In the genomic region with DNA sequence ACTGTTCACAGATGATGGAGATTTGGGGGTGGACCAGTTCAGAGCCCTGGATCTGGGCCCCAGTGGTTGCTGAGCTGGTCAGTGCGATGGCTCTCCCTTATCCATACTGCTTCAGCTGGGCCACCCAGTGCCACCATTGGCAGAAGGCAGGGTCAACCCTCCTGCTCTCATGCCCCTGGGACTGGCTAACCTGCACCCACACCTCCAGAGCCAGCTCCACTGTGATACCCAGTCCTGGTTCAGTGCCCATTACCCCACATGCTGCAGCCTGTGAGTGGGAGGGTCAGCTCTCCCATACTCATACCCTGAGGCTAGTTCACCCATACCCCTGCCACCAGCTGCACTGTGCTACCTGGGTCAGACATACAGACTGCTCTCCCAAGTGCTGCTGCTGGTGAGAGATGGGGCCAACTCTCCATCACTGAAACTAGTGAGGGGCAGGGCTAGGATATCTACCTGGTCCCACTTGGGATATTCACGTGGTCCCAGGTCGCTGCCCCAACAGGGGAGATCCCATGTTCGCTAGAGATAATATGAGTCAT, we compare ENCODE assay signal across 32 mouse cellular contexts. TPM values are rescaled to one million over a fixed set of nuclear protein-coding genes. Genes with fewer than 3 reads are reported as not detected.
A peak's percentile ranks its signal among the peaks of the same experiment; 100 is the strongest.
DNase-seq lines count a peak whose midpoint lies in the region; ATAC-seq and TF ChIP-seq lines count a peak whose summit lies in the region.
"Had no signal": no experiment of that assay in that cellular context is flagged by ENCODE, and none has a peak within 500 bp of the region (broad histone marks: within the 10 kb centered on the region; RNA-seq: fewer than 3 reads in every experiment).

No protein-coding gene starts in this region.

- 0 out of 2 replicates have a peak, but pooled peaks have one; percentile 23 for ATAC-seq in kidney, postnatal 0 days (replicated peaks; ENCODE audit: low FRiP score, low read depth)
- ATAC-seq in midbrain, embryonic 11.5 days (ENCODE audit: low FRiP score), result 0 out of 2 replicates have a peak, but pooled peaks have one; percentile 27
- no peak for ATAC-seq in midbrain, embryonic 16.5 days
- ATAC-seq: forebrain, embryonic 13.5 days; hindbrain, embryonic 16.5 days; intestine, embryonic 15.5 days; Patski had no signal

- DNase-seq in gastrocnemius, adult 2 months, result no peak
- no peak for DNase-seq in gastrocnemius, postnatal 25 days
- DNase-seq in kidney, postnatal 0 days (ENCODE audit: low spot score), result no peak
- DNase-seq in kidney, adult 18-20 months, result no peak
- DNase-seq in midbrain, embryonic 11.5 days (ENCODE audit: low spot score, missing footprints), result peak; percentile 39
- DNase-seq in layer of hippocampus, adult 18-20 months (ENCODE audit: low spot score in 2 of 2), result no peak
- DNase-seq in layer of hippocampus, postnatal 25 days (ENCODE audit: extremely low spot score in 1 of 2, low spot score in 1 of 2), result no peak
- DNase-seq: adrenal gland, postnatal 10 days; cerebellum, adult 8-10 months; cerebellum, postnatal 25 days; gastrocnemius, postnatal 36 days; kidney, adult 9 months; layer of hippocampus, adult 9-11 months; lung, postnatal 10 days; right cerebral cortex, adult 18-20 months; spleen, adult 18-20 months; thymus, adult 18-20 months; thymus, postnatal 25 days had no signal

- H3K4me3 ChIP-seq in gastrocnemius, adult 2 months, result no peak overlapping the region
- no peak overlapping the region for H3K4me3 ChIP-seq in kidney, postnatal 0 days (replicated peaks; ENCODE audit: low read depth, low read length)
- no peak overlapping the region for H3K4me3 ChIP-seq in midbrain, embryonic 11.5 days (ENCODE audit: low read depth, low read length)
- no peak overlapping the region for H3K4me3 ChIP-seq in midbrain, embryonic 16.5 days (ENCODE audit: low read depth, low read length)
- H3K4me3 ChIP-seq: embryonic facial prominence, embryonic 13.5 days; erythroblast, embryonic 14.5 days; forebrain, embryonic 13.5 days; heart, adult 2 months; intestine, embryonic 15.5 days; left cerebral cortex, adult 2 months; midbrain, embryonic 10.5 days; myocyte; neural tube, embryonic 12.5 days had no signal

- H3K4me2 ChIP-seq in kidney, postnatal 0 days (ENCODE audit: low read length), result no peak overlapping the region
- no peak overlapping the region for H3K4me2 ChIP-seq in midbrain, embryonic 11.5 days
- no peak overlapping the region for H3K4me2 ChIP-seq in midbrain, embryonic 16.5 days (ENCODE audit: low read length)
- H3K4me2 ChIP-seq: embryonic facial prominence, embryonic 13.5 days; forebrain, embryonic 13.5 days; intestine, embryonic 15.5 days; neural tube, embryonic 12.5 days had no signal

- no peak for TF ChIP-seq CTCF in gastrocnemius, adult 2 months (IDR thresholded peaks at IDR 0.05)
- no peak for TF ChIP-seq CTCF in kidney, postnatal 0 days (IDR thresholded peaks at IDR 0.05; ENCODE audit: low read depth)

- H3K36me3 ChIP-seq in kidney, postnatal 0 days (ENCODE audit: insufficient read depth, low read length), result no peaks in the 10 kb centered on the region
- no peaks in the 10 kb centered on the region for H3K36me3 ChIP-seq in midbrain, embryonic 11.5 days (ENCODE audit: control insufficient read depth, insufficient read depth, low read length)
- no peaks in the 10 kb centered on the region for H3K36me3 ChIP-seq in midbrain, embryonic 16.5 days (ENCODE audit: control insufficient read depth, insufficient read depth, low read length)
- H3K36me3 ChIP-seq: embryonic facial prominence, embryonic 13.5 days; intestine, embryonic 15.5 days; midbrain, embryonic 10.5 days; neural tube, embryonic 12.5 days had no signal

- H3K4me1 ChIP-seq in kidney, postnatal 0 days (replicated peaks; ENCODE audit: insufficient read depth, low read length), result peaks cover 11% of the 10 kb centered on the region
- H3K4me1 ChIP-seq in midbrain, embryonic 11.5 days (ENCODE audit: control insufficient read depth, insufficient read depth, low read length), result peaks cover 3% of the 10 kb centered on the region; the same call in 1 of the 2 replicates
- no peaks in the 10 kb centered on the region; the same call in 1 of the 2 replicates for H3K4me1 ChIP-seq in midbrain, embryonic 16.5 days (ENCODE audit: control insufficient read depth, insufficient read depth, low read length)

- H3K9ac ChIP-seq in kidney, postnatal 0 days (ENCODE audit: low read depth, low read length), result no peak overlapping the region
- no peak overlapping the region for H3K9ac ChIP-seq in midbrain, embryonic 11.5 days (ENCODE audit: low read length)
- H3K9ac ChIP-seq in midbrain, embryonic 16.5 days (ENCODE audit: low read depth, low read length), result no peak overlapping the region
- H3K9ac ChIP-seq: embryonic facial prominence, embryonic 13.5 days; forebrain, embryonic 13.5 days; intestine, embryonic 15.5 days; neural tube, embryonic 12.5 days had no signal

- H3K9me3 ChIP-seq in kidney, postnatal 0 days (replicated peaks; ENCODE audit: low read length), result no peaks in the 10 kb centered on the region
- no peaks in the 10 kb centered on the region for H3K9me3 ChIP-seq in midbrain, embryonic 11.5 days (ENCODE audit: control insufficient read depth, low read length)
- H3K9me3 ChIP-seq in midbrain, embryonic 16.5 days (replicated peaks; ENCODE audit: control insufficient read depth, low read length, poor library complexity, severe bottlenecking), result no peaks in the 10 kb centered on the region
- H3K9me3 ChIP-seq: embryonic facial prominence, embryonic 13.5 days; forebrain, embryonic 13.5 days; intestine, embryonic 15.5 days; midbrain, embryonic 10.5 days; neural tube, embryonic 12.5 days had no signal

- WGBS in kidney, postnatal 0 days, result 91% methylated on average over 4 of the region's 4 CpGs
- WGBS in midbrain, embryonic 11.5 days, result 93% methylated on average over 4 of the region's 4 CpGs
- 94% methylated on average over 4 of the region's 4 CpGs for WGBS in midbrain, embryonic 16.5 days

- H3K27ac ChIP-seq in gastrocnemius, adult 2 months, result peak overlapping the region; percentile 97
- H3K27ac ChIP-seq in kidney, postnatal 0 days, result no peak overlapping the region
- H3K27ac ChIP-seq in midbrain, embryonic 11.5 days (ENCODE audit: low read depth, low read length), result no peak overlapping the region
- no peak overlapping the region for H3K27ac ChIP-seq in midbrain, embryonic 16.5 days (ENCODE audit: low read length)
- H3K27ac ChIP-seq: embryonic facial prominence, embryonic 13.5 days; forebrain, embryonic 13.5 days; heart, adult 2 months; intestine, embryonic 15.5 days; left cerebral cortex, adult 2 months; macrophage; midbrain, embryonic 10.5 days; neural tube, embryonic 12.5 days; stomach, postnatal 0 days had no signal

- H3K27me3 ChIP-seq in kidney, postnatal 0 days (ENCODE audit: insufficient read depth, low read length), result no peaks in the 10 kb centered on the region
- H3K27me3 ChIP-seq in midbrain, embryonic 11.5 days (ENCODE audit: control insufficient read depth, insufficient read depth, low read length), result no peaks in the 10 kb centered on the region
- no peaks in the 10 kb centered on the region for H3K27me3 ChIP-seq in midbrain, embryonic 16.5 days (ENCODE audit: control insufficient read depth, insufficient read depth, low read depth, low read length)
- H3K27me3 ChIP-seq: embryonic facial prominence, embryonic 13.5 days; forebrain, embryonic 13.5 days; intestine, embryonic 15.5 days; neural tube, embryonic 12.5 days; Patski had no signal

- intact Hi-C loops in gastrocnemius, adult 2 months (cut with DNase I), result no loop called here

RNA-seq across cellular contexts. Expression of gene Myl12a, which starts 14.8 kb away (rescaled TPM):
- total RNA-seq in gastrocnemius, adult 2 months (2021), result 100 to 1,000 TPM; 301 to 553 TPM
- total RNA-seq in gastrocnemius, postnatal 25 days (2021), result 100 to 1,000 TPM; 404 to 431 TPM
- polyA plus RNA-seq in kidney, postnatal 0 days (2015; fragmentation: Nextera tagmentation; extraction: Ambion mirVana), result 852 and 897 TPM in 2 replicates
- 375 and 403 TPM in 2 replicates for polyA plus RNA-seq in midbrain, embryonic 11.5 days (2014; fragmentation: Nextera tagmentation; extraction: Ambion mirVana)
- 82.2 and 92.0 TPM in 2 replicates for polyA plus RNA-seq in midbrain, embryonic 16.5 days (2015; fragmentation: Nextera tagmentation; extraction: Ambion mirVana)
- 10 to 100 TPM; 36.0 to 37.1 TPM for total RNA-seq in layer of hippocampus, adult 18-20 months (2021)
- total RNA-seq in layer of hippocampus, postnatal 25 days (2021), result 10 to 100 TPM; 36.2 to 42.4 TPM

RNA-seq across cellular contexts. Expression of gene Myom1, which starts 15.1 kb away (rescaled TPM):
- total RNA-seq in gastrocnemius, adult 2 months (2021), result 1,000 to 10,000 TPM; 1,223 to 1,379 TPM
- total RNA-seq in gastrocnemius, postnatal 25 days (2021), result 1,000 to 10,000 TPM; 1,018 to 1,234 TPM
- 2.8 and 3.0 TPM in 2 replicates for polyA plus RNA-seq in kidney, postnatal 0 days (2015; fragmentation: Nextera tagmentation; extraction: Ambion mirVana)
- polyA plus RNA-seq in midbrain, embryonic 11.5 days (2014; fragmentation: Nextera tagmentation; extraction: Ambion mirVana), result 1.3 and 1.4 TPM in 2 replicates
- 1.3 and 1.4 TPM in 2 replicates for polyA plus RNA-seq in midbrain, embryonic 16.5 days (2015; fragmentation: Nextera tagmentation; extraction: Ambion mirVana)
- total RNA-seq in layer of hippocampus, adult 18-20 months (2021), result 1 to 10 TPM; 1.4 to 2.6 TPM
- 1 to 10 TPM; 1.9 to 3.3 TPM for total RNA-seq in layer of hippocampus, postnatal 25 days (2021)
- polyA plus RNA-seq: erythroblast, embryonic 14.5 days had no signal

Comparison
In these comparisons a context has a peak if more than half of its experiments do, and no peak if none do; other contexts are left out.
1. RNA of gene Myl12a, which starts 14.8 kb away (total RNA-seq): 301 to 553 TPM in gastrocnemius, adult 2 months and 404 to 431 TPM in gastrocnemius, postnatal 25 days; 36.2 to 42.4 TPM in layer of hippocampus, postnatal 25 days and 36.0 to 37.1 TPM in layer of hippocampus, adult 18-20 months; every median in the first group is over 4 times any median in the second.
2. RNA of gene Myom1, which starts 15.1 kb away (total RNA-seq): 1,223 to 1,379 TPM in gastrocnemius, adult 2 months and 1,018 to 1,234 TPM in gastrocnemius, postnatal 25 days; 1.9 to 3.3 TPM in layer of hippocampus, postnatal 25 days and 1.4 to 2.6 TPM in layer of hippocampus, adult 18-20 months; every median in the first group is over 100 times any median in the second.